Mouse (Mus musculus) midbrain, embryonic 10.5 days (tissue): ENCODE results near the gene Rcl1. TPM values are rescaled to one million over a fixed set of nuclear protein-coding genes. Genes with fewer than 3 reads are reported as not detected.

Experiments
- DNase-seq: peaks from one replicate; pipeline ENCODE4 v3.0.0-alpha.2; 2017; ENCODE audit warnings: low spot score
- H3K27ac ChIP-seq: fragments of 300-500 bp; sonication (generic); replicated peaks from 2 replicates; pipeline ENCODE4 v1.5.1; 2016; ENCODE audit warnings: mild to moderate bottlenecking
- H3K27me3 ChIP-seq: fragments of 300-500 bp; sonication (generic); 2 replicates; pipeline ENCODE4 v1.6.1; 2016; ENCODE audit warnings: low read depth, mild to moderate bottlenecking; ENCODE audit not compliant: poor library complexity, severe bottlenecking
- H3K36me3 ChIP-seq: fragments of 300-500 bp; sonication (generic); 2 replicates; pipeline ENCODE4 v1.6.1; 2016; ENCODE audit warnings: mild to moderate bottlenecking, moderate library complexity
- H3K4me1 ChIP-seq: fragments of 300-500 bp; sonication (generic); 2 replicates; pipeline ENCODE4 v1.6.1; 2016
- H3K4me3 ChIP-seq: fragments of 300-500 bp; sonication (generic); 2 replicates; pipeline ENCODE4 v1.5.1; 2016; ENCODE audit warnings: mild to moderate bottlenecking, moderate library complexity
- H3K9me3 ChIP-seq: fragments of 300-500 bp; sonication (generic); replicated peaks from 2 replicates; pipeline ENCODE4 v1.6.1; 2016; ENCODE audit warnings: mild to moderate bottlenecking
- WGBS: fragments of 180-500 bp; shearing (Covaris S2); methylation state at CpG from one replicate; pipeline ENCODE4 v1.1.7; 2016; 5-methylcytosine and 5-hydroxymethylcytosine counted together
- polyA plus RNA-seq: library from polyadenylated mRNA; unstranded; fragments of >200 nt; fragmentation: Nextera tagmentation; extraction: Ambion mirVana; gene quantifications from 2 replicates; pipeline ENCODE4 v1.2.1, GENCODE M21; 2016

The Rcl1 gene
- polyA plus RNA-seq, 1 experiment from 2014 or later: 83.0 TPM

- Histone ChIP-seq H3K27ac (no peak overlapping the region), H3K4me1 (no peaks in the 10 kb centered on the region), H3K27me3 (no peaks in the 10 kb centered on the region), H3K36me3 (peaks cover 60% of the 10 kb centered on the region), H3K9me3 (no peaks in the 10 kb centered on the region), H3K4me3 (no peak overlapping the region)
- WGBS: 83% methylated on average over 10 of the region's 10 CpGs
- no peak for DNase-seq
Measured at GRCm38 (mm10) chr19:29139699-29140456, 38.7 kb downstream of the Rcl1 start.

GRCm38 (mm10) chr19:29140933-29141332, 39.8 kb downstream of the Rcl1 start:
- DNase-seq: no peak
- Histone ChIP-seq H3K4me1 (no peaks in the 10 kb centered on the region), H3K27me3 (no peaks in the 10 kb centered on the region), H3K4me3 (no peak overlapping the region), H3K36me3 (peaks cover 61% of the 10 kb centered on the region), H3K27ac (no peak overlapping the region), H3K9me3 (no peaks in the 10 kb centered on the region)
- 96% methylated on average over 16 of the region's 16 CpGs for WGBS

GRCm38 (mm10) chr19:29142307-29142706, 41.1 kb downstream of the Rcl1 start:
- no peak for DNase-seq
- no peaks in the 10 kb centered on the region for H3K9me3 ChIP-seq
- H3K4me3 ChIP-seq: no peak overlapping the region
- no peak overlapping the region for H3K27ac ChIP-seq
- no peaks in the 10 kb centered on the region for H3K27me3 ChIP-seq
- WGBS: 93% methylated on average over 6 of the region's 6 CpGs
- H3K4me1 ChIP-seq: no peaks in the 10 kb centered on the region
- H3K36me3 ChIP-seq: peaks cover 61% of the 10 kb centered on the region

GRCm38 (mm10) chr19:29145421-29145820, 44.2 kb downstream of the Rcl1 start:
- H3K4me3 ChIP-seq: no peak overlapping the region
- H3K27ac ChIP-seq: no peak overlapping the region
- no peaks in the 10 kb centered on the region for H3K4me1 ChIP-seq
- no peaks in the 10 kb centered on the region for H3K27me3 ChIP-seq
- DNase-seq: no peak
- H3K9me3 ChIP-seq: no peaks in the 10 kb centered on the region
- H3K36me3 ChIP-seq: peaks cover 42% of the 10 kb centered on the region
- 89% methylated on average over 6 of the region's 6 CpGs for WGBS

DNA sequence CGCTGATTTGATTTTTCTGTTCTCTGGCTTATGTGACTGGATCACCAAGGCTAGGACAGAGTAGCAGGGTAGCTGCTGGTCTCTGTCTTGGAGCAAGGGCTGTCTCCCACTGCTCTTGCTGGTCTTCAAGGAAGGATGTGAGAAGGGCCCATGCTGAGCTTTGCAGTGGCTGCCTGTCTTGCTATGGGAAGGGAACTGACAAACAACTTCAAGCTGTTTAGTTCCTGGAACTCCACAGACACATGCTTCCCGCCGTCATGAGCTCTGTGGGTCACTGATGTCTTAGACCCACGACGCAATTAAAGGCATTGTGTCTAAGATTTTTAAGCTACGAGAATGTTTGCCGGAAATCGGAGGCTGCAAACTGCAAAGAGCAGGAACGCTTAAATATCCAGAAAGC, 45.6 kb downstream of the Rcl1 start:
- no peaks in the 10 kb centered on the region for H3K27me3 ChIP-seq
- peaks cover 42% of the 10 kb centered on the region for H3K36me3 ChIP-seq
- H3K9me3 ChIP-seq: no peaks in the 10 kb centered on the region
- WGBS: 86% methylated on average over 9 of the region's 9 CpGs
- H3K4me1 ChIP-seq: no peaks in the 10 kb centered on the region
- H3K27ac ChIP-seq: no peak overlapping the region
- no peak for DNase-seq
- no peak overlapping the region for H3K4me3 ChIP-seq

DNA sequence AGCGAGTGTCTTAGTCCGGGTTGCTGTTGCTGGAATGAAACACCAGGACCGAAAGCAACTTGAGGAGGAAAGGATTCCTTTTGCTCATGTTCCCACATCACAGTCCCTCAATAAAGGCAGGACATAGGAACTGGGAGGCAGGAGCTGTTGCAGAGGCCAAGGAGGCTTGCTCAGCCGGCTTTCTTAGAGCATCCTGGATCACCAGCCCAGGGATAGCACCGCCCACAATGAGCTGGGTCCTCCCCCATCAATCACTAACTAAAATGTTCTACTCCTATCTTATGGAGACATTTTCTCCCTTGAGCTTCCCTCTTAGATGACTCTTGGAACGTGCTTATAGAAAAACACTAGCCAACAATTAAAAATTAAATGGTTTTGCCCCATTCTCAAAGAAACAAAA, 48.4 kb downstream of the Rcl1 start:
- 73% methylated on average over 6 of the region's 6 CpGs for WGBS
- no peaks in the 10 kb centered on the region for H3K9me3 ChIP-seq

DNA sequence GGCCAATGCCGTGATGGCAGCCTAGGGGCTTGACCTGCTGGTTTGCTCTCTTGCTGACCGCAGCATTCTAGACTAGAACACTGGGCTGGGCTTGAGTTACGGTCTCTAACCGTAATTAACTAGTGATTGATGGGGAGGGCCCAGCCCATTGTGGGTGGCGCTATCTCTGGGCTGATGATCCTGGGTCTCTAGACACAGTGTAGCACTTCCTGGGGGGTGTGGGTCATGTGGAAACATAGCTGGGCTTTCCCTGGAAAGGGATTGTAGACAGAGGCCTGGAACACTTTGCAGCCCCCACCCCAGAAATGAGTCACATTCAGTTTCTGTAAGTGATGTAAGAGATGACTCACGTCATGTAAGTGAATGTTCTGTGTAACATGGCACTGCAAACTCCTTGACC, 48.9 kb downstream of the Rcl1 start:
- DNase-seq: no peak
- WGBS: 81% methylated on average over 6 of the region's 6 CpGs

More for the DNA sequence above, 48.4 kb downstream of the Rcl1 start:
- H3K27ac ChIP-seq: no peak overlapping the region
- H3K27me3 ChIP-seq: no peaks in the 10 kb centered on the region
- H3K4me1 ChIP-seq: no peaks in the 10 kb centered on the region
- no peak for DNase-seq
- H3K36me3 ChIP-seq: peaks cover 23% of the 10 kb centered on the region
- no peak overlapping the region for H3K4me3 ChIP-seq

GRCm38 (mm10) chr19:29151443-29151842, 50.3 kb downstream of the Rcl1 start:
- no peaks in the 10 kb centered on the region for H3K4me1 ChIP-seq
- H3K27me3 ChIP-seq: no peaks in the 10 kb centered on the region
- H3K36me3 ChIP-seq: peaks cover 4% of the 10 kb centered on the region; the same call in 1 of the 2 replicates
- DNase-seq: no peak
- no peaks in the 10 kb centered on the region for H3K9me3 ChIP-seq
- H3K4me3 ChIP-seq: no peak overlapping the region
- WGBS: 90% methylated on average over 2 of the region's 2 CpGs
- H3K27ac ChIP-seq: no peak overlapping the region

More for the DNA sequence above, 48.9 kb downstream of the Rcl1 start:
- Histone ChIP-seq H3K27me3 (no peaks in the 10 kb centered on the region), H3K4me1 (no peaks in the 10 kb centered on the region), H3K27ac (no peak overlapping the region), H3K4me3 (no peak overlapping the region), H3K36me3 (peaks cover 18% of the 10 kb centered on the region), H3K9me3 (no peaks in the 10 kb centered on the region)

- WGBS: 85% methylated on average over 3 of the region's 3 CpGs
Measured at GRCm38 (mm10) chr19:29155552-29155951, 54.4 kb downstream of the Rcl1 start.

DNA sequence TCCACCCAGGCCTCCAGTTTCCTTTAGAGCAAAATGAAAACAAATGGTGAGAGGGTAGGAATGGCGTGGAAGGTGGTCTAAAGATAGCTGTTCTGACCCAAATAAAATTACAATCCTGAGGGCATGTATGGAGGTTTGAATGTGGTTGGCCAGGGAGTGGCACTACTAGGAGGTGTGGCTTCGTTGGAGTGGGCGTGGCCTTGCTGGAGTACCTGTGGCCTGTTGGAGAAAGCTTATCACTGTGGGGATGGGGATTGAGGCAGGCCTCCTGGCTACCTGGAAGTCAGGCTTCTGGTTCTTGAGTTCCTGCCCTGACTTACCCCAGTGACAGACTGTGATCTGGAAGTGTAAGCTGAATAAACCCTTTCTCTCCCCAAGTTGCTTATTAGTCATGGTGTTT, 55.2 kb downstream of the Rcl1 start:
- no peak for DNase-seq
- H3K27ac ChIP-seq: no peak overlapping the region
- no peaks in the 10 kb centered on the region for H3K4me1 ChIP-seq
- H3K4me3 ChIP-seq: no peak overlapping the region
- no peaks in the 10 kb centered on the region for H3K9me3 ChIP-seq
- H3K27me3 ChIP-seq: no peaks in the 10 kb centered on the region
- WGBS: 71% methylated on average over 3 of the region's 3 CpGs
- H3K36me3 ChIP-seq: no peaks in the 10 kb centered on the region

More at GRCm38 (mm10) chr19:29155552-29155951, 54.4 kb downstream of the Rcl1 start:
- no peaks in the 10 kb centered on the region for H3K36me3 ChIP-seq
- no peak overlapping the region for H3K27ac ChIP-seq
- no peak overlapping the region for H3K4me3 ChIP-seq
- no peaks in the 10 kb centered on the region for H3K27me3 ChIP-seq
- no peaks in the 10 kb centered on the region for H3K9me3 ChIP-seq
- no peak for DNase-seq
- no peaks in the 10 kb centered on the region for H3K4me1 ChIP-seq

- DNase-seq: no peak
- Histone ChIP-seq H3K9me3 (no peaks in the 10 kb centered on the region), H3K27me3 (no peaks in the 10 kb centered on the region), H3K36me3 (no peaks in the 10 kb centered on the region), H3K4me1 (no peaks in the 10 kb centered on the region), H3K27ac (no peak overlapping the region), H3K4me3 (no peak overlapping the region)
- 93% methylated on average over 5 of the region's 5 CpGs for WGBS
Measured at GRCm38 (mm10) chr19:29157678-29158466, 56.7 kb downstream of the Rcl1 start.

GRCm38 (mm10) chr19:29158486-29158885, 57.3 kb downstream of the Rcl1 start:
- no peaks in the 10 kb centered on the region for H3K36me3 ChIP-seq
- no peaks in the 10 kb centered on the region for H3K9me3 ChIP-seq
- no peak overlapping the region for H3K4me3 ChIP-seq
- no peaks in the 10 kb centered on the region for H3K27me3 ChIP-seq
- no peak for DNase-seq
- 90% methylated on average over 3 of the region's 3 CpGs for WGBS
- H3K27ac ChIP-seq: no peak overlapping the region
- H3K4me1 ChIP-seq: no peaks in the 10 kb centered on the region
